Mouse (Mus musculus) thymus, adult 2 months (tissue): Measurements from ENCODE around the gene Zkscan3.

ENCODE experiments used
- CTCF ChIP-seq: fragments of 200-500 bp; IDR thresholded peaks from 2 replicates; pipeline ENCODE4 v1.5.1; 2012; ENCODE audit warnings: mild to moderate bottlenecking, control low read depth, low read length, moderate library complexity, borderline replicate concordance; ENCODE audit not compliant: control insufficient read depth, poor library complexity, insufficient read depth; ENCODE audit errors: extremely low read depth
- POLR2A ChIP-seq: fragments of 200-500 bp; IDR thresholded peaks from 2 replicates; pipeline ENCODE4 v1.6.1; 2012; ENCODE audit warnings: mild to moderate bottlenecking, low read length, control low read depth, moderate library complexity; ENCODE audit not compliant: control insufficient read depth, poor library complexity, insufficient read depth; ENCODE audit errors: extremely low read depth

DNA sequence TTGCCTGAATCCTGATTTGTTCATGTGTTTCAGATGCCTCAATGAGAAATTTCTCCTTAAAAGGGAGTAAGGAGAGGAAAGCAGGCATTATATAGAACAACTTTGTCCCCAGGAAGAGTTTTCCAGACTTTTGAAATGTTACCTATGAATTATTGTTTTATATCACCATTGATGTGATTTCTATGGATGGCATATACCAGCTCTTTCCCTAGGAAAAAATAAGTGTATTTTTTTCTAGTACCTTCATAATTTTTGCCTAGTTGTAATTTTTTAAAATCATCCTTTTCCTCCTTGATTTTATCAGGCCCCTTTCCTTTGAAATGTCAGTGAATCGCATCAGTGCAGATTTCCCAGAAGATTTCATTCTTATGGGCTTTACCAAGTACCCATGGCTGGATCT lies 55.9 kb downstream of the Zkscan3 start, which contains the start of gene Olfr1367:
- TF ChIP-seq CTCF (no peak), POLR2A (no peak)
